Mouse (Mus musculus) neural tube, embryonic 15.5 days (tissue): Measurements from ENCODE around the gene Ccne1. TPM values are rescaled to one million over a fixed set of nuclear protein-coding genes. Genes with fewer than 3 reads are reported as not detected.

Source experiments
- ATAC-seq: fragments of 200-750 bp; cut with Nextera tagmentation; 2 replicates; pipeline ENCODE4 v1.8.0; 2017; ENCODE audit warnings: mild to moderate bottlenecking, moderate TSS enrichment, moderate library complexity; ENCODE audit not compliant: low FRiP score
- H3K27ac ChIP-seq: fragments of 300-500 bp; sonication (generic); replicated peaks from 2 replicates; pipeline ENCODE4 v1.5.1; 2015; ENCODE audit warnings: mild to moderate bottlenecking, inconsistent platforms
- H3K27me3 ChIP-seq: fragments of 300-500 bp; sonication (generic); replicated peaks from 2 replicates; pipeline ENCODE4 v1.6.1; 2015; ENCODE audit warnings: inconsistent platforms
- H3K36me3 ChIP-seq: fragments of 300-500 bp; sonication (generic); 2 replicates; pipeline ENCODE4 v1.6.1; 2015; ENCODE audit warnings: inconsistent platforms
- H3K4me1 ChIP-seq: fragments of 300-500 bp; sonication (generic); 2 replicates; pipeline ENCODE4 v1.6.1; 2015; ENCODE audit warnings: inconsistent platforms
- H3K4me2 ChIP-seq: fragments of 300-500 bp; sonication (generic); 2 replicates; pipeline ENCODE4 v1.6.1; 2015; ENCODE audit warnings: inconsistent platforms, mild to moderate bottlenecking, moderate library complexity
- H3K4me3 ChIP-seq: fragments of 300-500 bp; sonication (generic); replicated peaks from 2 replicates; pipeline ENCODE4 v1.5.1; 2015; ENCODE audit warnings: mild to moderate bottlenecking, inconsistent platforms
- H3K9ac ChIP-seq: fragments of 300-500 bp; sonication (generic); replicated peaks from 2 replicates; pipeline ENCODE4 v1.6.1; 2015; ENCODE audit warnings: mild to moderate bottlenecking, inconsistent platforms
- H3K9me3 ChIP-seq: fragments of 300-500 bp; sonication (generic); replicated peaks from 2 replicates; pipeline ENCODE4 v1.6.1; 2016; ENCODE audit warnings: inconsistent platforms
- WGBS: fragments of 180-500 bp; shearing (Covaris S2); methylation state at CpG from one replicate; pipeline ENCODE4 v1.1.7; 2015; ENCODE audit warnings: mixed read lengths; 5-methylcytosine and 5-hydroxymethylcytosine counted together
- polyA plus RNA-seq: library from polyadenylated mRNA; unstranded; fragments of >200 nt; fragmentation: Nextera tagmentation; extraction: Ambion mirVana; gene quantifications from 2 replicates; pipeline ENCODE4 v1.2.1, GENCODE M21; 2015

The Ccne1 gene
- polyA plus RNA-seq, 1 experiment from 2014 or later, result 19.9 TPM

GRCm38 (mm10) chr7:38089930-38090675 lies 17.2 kb downstream of the Ccne1 start:
- Histone ChIP-seq H3K36me3 (no peaks in the 10 kb centered on the region), H3K4me3 (no peak overlapping the region), H3K4me1 (peaks cover 11% of the 10 kb centered on the region), H3K4me2 (no peak overlapping the region), H3K9ac (no peak overlapping the region), H3K27ac (no peak overlapping the region), H3K27me3 (peaks cover 21% of the 10 kb centered on the region), H3K9me3 (no peaks in the 10 kb centered on the region)
- WGBS, result 79% methylated on average over 7 of the region's 7 CpGs
- ATAC-seq, result no peak

GRCm38 (mm10) chr7:38088456-38088855 lies 18.9 kb downstream of the Ccne1 start:
- Histone ChIP-seq H3K27me3 (peaks cover 21% of the 10 kb centered on the region), H3K4me1 (peaks cover 17% of the 10 kb centered on the region), H3K9me3 (no peaks in the 10 kb centered on the region), H3K4me3 (no peak overlapping the region), H3K36me3 (no peaks in the 10 kb centered on the region), H3K27ac (no peak overlapping the region), H3K9ac (no peak overlapping the region), H3K4me2 (no peak overlapping the region)
- ATAC-seq, result no peak
- 71% methylated on average over 2 of the region's 2 CpGs for WGBS

GRCm38 (mm10) chr7:38087856-38088255 lies 19.5 kb downstream of the Ccne1 start:
- no peaks in the 10 kb centered on the region for H3K9me3 ChIP-seq
- no peak overlapping the region for H3K4me2 ChIP-seq
- WGBS, result 86% methylated on average over 8 of the region's 8 CpGs
- no peak overlapping the region for H3K27ac ChIP-seq
- no peak for ATAC-seq
- peaks cover 21% of the 10 kb centered on the region for H3K27me3 ChIP-seq
- no peak overlapping the region for H3K9ac ChIP-seq
- peaks cover 17% of the 10 kb centered on the region for H3K4me1 ChIP-seq
- no peak overlapping the region for H3K4me3 ChIP-seq
- no peaks in the 10 kb centered on the region for H3K36me3 ChIP-seq

- Histone ChIP-seq H3K9me3 (no peaks in the 10 kb centered on the region), H3K4me3 (no peak overlapping the region), H3K27ac (no peak overlapping the region), H3K36me3 (no peaks in the 10 kb centered on the region), H3K27me3 (peaks cover 21% of the 10 kb centered on the region), H3K4me1 (peaks cover 17% of the 10 kb centered on the region), H3K9ac (no peak overlapping the region), H3K4me2 (peak overlapping the region; percentile 92; the same call in 1 of the 2 replicates)
- no peak for ATAC-seq
- 39% methylated on average over 8 of the region's 8 CpGs for WGBS
These were observed 20.9 kb downstream of the Ccne1 start for GRCm38 (mm10) chr7:38086401-38086800.

- ATAC-seq, result peak; percentile 16
- no peak overlapping the region for H3K9ac ChIP-seq
- no peak overlapping the region for H3K27ac ChIP-seq
- H3K27me3 ChIP-seq, result peaks cover 21% of the 10 kb centered on the region
- no peaks in the 10 kb centered on the region for H3K9me3 ChIP-seq
- WGBS, result under 1% methylated on average over 34 of the region's 35 CpGs
- H3K4me3 ChIP-seq, result peak overlapping the region; percentile 47
- H3K4me1 ChIP-seq, result peaks cover 17% of the 10 kb centered on the region
- H3K4me2 ChIP-seq, result peak overlapping the region; percentile 92
- H3K36me3 ChIP-seq, result no peaks in the 10 kb centered on the region
These were observed 21.6 kb downstream of the Ccne1 start for GRCm38 (mm10) chr7:38085573-38086211.

GRCm38 (mm10) chr7:38084778-38085572 lies 22.4 kb downstream of the Ccne1 start:
- Histone ChIP-seq H3K4me1 (peaks cover 17% of the 10 kb centered on the region), H3K27ac (peak overlapping the region; percentile 65; the same call in 1 of the 2 replicates), H3K4me2 (peak overlapping the region; percentile 92), H3K9me3 (no peaks in the 10 kb centered on the region), H3K9ac (peak overlapping the region; percentile 48), H3K27me3 (peaks cover 21% of the 10 kb centered on the region), H3K36me3 (no peaks in the 10 kb centered on the region), H3K4me3 (peak overlapping the region; percentile 47)
- ATAC-seq, result peak; percentile 98
- WGBS, result under 1% methylated on average over 54 of the region's 65 CpGs

GRCm38 (mm10) chr7:38082971-38083370 lies 24.4 kb downstream of the Ccne1 start:
- no peak for ATAC-seq
- Histone ChIP-seq H3K27me3 (peaks cover 21% of the 10 kb centered on the region), H3K4me2 (no peak overlapping the region), H3K9me3 (no peaks in the 10 kb centered on the region), H3K4me3 (no peak overlapping the region), H3K9ac (no peak overlapping the region), H3K27ac (no peak overlapping the region), H3K4me1 (peaks cover 17% of the 10 kb centered on the region), H3K36me3 (no peaks in the 10 kb centered on the region)

- Histone ChIP-seq H3K9ac (no peak overlapping the region), H3K27me3 (no peaks in the 10 kb centered on the region), H3K36me3 (no peaks in the 10 kb centered on the region), H3K4me3 (no peak overlapping the region), H3K4me2 (no peak overlapping the region), H3K9me3 (no peaks in the 10 kb centered on the region), H3K27ac (no peak overlapping the region), H3K4me1 (peaks cover 7% of the 10 kb centered on the region)
- WGBS, result 60% methylated on average over 7 of the region's 7 CpGs
- no peak for ATAC-seq
These were observed 30.1 kb downstream of the Ccne1 start for GRCm38 (mm10) chr7:38077189-38077588.

GRCm38 (mm10) chr7:38075487-38075886 lies 31.8 kb downstream of the Ccne1 start:
- H3K9me3 ChIP-seq, result no peaks in the 10 kb centered on the region
- 63% methylated on average over 6 of the region's 6 CpGs for WGBS
- H3K27me3 ChIP-seq, result no peaks in the 10 kb centered on the region
- ATAC-seq, result no peak
- no peak overlapping the region for H3K4me2 ChIP-seq
- no peak overlapping the region for H3K27ac ChIP-seq
- H3K4me1 ChIP-seq, result peaks cover 7% of the 10 kb centered on the region
- H3K9ac ChIP-seq, result no peak overlapping the region
- no peak overlapping the region for H3K4me3 ChIP-seq
- no peaks in the 10 kb centered on the region for H3K36me3 ChIP-seq

- Histone ChIP-seq H3K4me1 (peaks cover 7% of the 10 kb centered on the region), H3K27me3 (no peaks in the 10 kb centered on the region), H3K4me3 (no peak overlapping the region), H3K9me3 (no peaks in the 10 kb centered on the region), H3K36me3 (no peaks in the 10 kb centered on the region), H3K4me2 (peak overlapping the region; percentile 49), H3K9ac (no peak overlapping the region; the same call in 1 of the 2 replicates), H3K27ac (no peak overlapping the region)
- ATAC-seq, result no peak
- WGBS, result 38% methylated on average over 10 of the region's 10 CpGs
These were observed 32.4 kb downstream of the Ccne1 start for GRCm38 (mm10) chr7:38074920-38075319.

- H3K9ac ChIP-seq, result no peak overlapping the region; the same call in 1 of the 2 replicates
- 1% methylated on average over 14 of the region's 14 CpGs for WGBS
These were observed 32.8 kb downstream of the Ccne1 start for GRCm38 (mm10) chr7:38074514-38074913.

More at GRCm38 (mm10) chr7:38074514-38074913, 32.8 kb downstream of the Ccne1 start:
- Histone ChIP-seq H3K4me3 (no peak overlapping the region), H3K36me3 (no peaks in the 10 kb centered on the region), H3K4me1 (peaks cover 7% of the 10 kb centered on the region), H3K9me3 (no peaks in the 10 kb centered on the region), H3K27ac (no peak overlapping the region), H3K4me2 (peak overlapping the region; percentile 49), H3K27me3 (no peaks in the 10 kb centered on the region)
- ATAC-seq, result no peak
